Mouse (Mus musculus): ENCODE measurements around the gene Sdha. TPM values are rescaled to one million over a fixed set of nuclear protein-coding genes. Genes with fewer than 3 reads are reported as not detected.
A peak's percentile ranks its signal among the peaks of the same experiment; 100 is the strongest.

Gene Sdha
- polyA plus RNA-seq (2012; rRNA removed): 68.3 and 83.1 TPM in 2 replicates

DNA sequence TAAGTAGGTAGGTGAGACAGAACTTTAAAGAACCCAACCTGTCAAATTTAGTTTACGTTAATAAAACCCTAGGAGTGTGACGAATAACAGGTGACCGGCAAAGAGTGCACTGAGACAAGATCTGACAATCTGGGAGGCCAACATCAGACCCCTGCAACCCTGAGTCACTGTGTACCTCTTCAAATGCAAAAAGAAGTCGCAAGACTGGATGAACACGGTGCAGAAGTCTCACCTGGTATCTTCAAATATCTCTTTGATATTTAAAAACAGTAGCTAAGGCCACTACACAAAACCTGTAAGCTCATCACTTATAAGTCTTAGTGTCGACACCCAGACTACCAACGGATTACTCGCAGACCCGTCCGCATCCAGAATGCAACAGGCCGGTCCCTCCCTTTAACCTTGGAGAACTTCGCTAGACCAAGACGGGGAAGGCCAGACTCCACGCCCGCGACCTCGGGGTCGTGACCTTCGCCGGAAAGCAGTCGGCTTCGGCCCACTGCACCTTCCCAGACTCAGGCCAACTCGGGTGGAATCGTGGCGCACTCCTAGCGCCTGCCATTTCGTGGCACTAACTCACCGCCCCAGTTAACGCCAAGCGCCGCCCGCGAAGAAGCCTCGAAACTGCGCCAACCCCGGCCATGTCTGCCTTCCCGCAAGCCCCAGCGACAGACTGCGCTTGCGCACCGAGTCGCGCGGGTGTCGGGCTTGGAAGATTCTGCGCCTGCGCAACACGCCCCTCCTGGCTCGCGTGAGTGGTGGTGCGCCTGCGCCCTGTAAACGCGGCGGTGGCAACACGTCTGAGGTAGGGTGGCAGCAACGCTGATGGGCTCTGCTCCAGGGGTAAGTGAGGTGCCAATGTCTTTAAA lies at the start of gene Sdha, which contains the start of gene Ccdc127:
TSS of gene Sdha (minus strand) at position 715 of the 869 bp plus-strand sequence.
TSS of gene Ccdc127 (plus strand) at position 744 of the 869 bp plus-strand sequence.
- Histone ChIP-seq H3K4me3 (ENCODE audit: control insufficient read depth, low read depth, low read length) (peak within 1 kb of the TSS; percentile 94), H3K4me1 (ENCODE audit: control insufficient read depth, insufficient read depth, low read length) (no peaks in the 10 kb centered on the region), H3K27ac (ENCODE audit: control insufficient read depth, insufficient read depth, low read depth, low read length) (peak within 1 kb of the TSS; percentile 89), H3K27me3 (ENCODE audit: control insufficient read depth, insufficient read depth, low read length) (no peaks in the 10 kb centered on the region), H3K36me3 (ENCODE audit: control insufficient read depth, insufficient read depth, low read length) (no peaks in the 10 kb centered on the region)
- TF ChIP-seq CTCF (IDR thresholded peaks at IDR 0.05; ENCODE audit: control insufficient read depth, insufficient read depth, insufficient replicate concordance, low read depth, low read length): no peak
- peak; percentile 96 for TF ChIP-seq POLR2A (IDR thresholded peaks at IDR 0.05; ENCODE audit: control insufficient read depth, low read depth, low read length)

DNA sequence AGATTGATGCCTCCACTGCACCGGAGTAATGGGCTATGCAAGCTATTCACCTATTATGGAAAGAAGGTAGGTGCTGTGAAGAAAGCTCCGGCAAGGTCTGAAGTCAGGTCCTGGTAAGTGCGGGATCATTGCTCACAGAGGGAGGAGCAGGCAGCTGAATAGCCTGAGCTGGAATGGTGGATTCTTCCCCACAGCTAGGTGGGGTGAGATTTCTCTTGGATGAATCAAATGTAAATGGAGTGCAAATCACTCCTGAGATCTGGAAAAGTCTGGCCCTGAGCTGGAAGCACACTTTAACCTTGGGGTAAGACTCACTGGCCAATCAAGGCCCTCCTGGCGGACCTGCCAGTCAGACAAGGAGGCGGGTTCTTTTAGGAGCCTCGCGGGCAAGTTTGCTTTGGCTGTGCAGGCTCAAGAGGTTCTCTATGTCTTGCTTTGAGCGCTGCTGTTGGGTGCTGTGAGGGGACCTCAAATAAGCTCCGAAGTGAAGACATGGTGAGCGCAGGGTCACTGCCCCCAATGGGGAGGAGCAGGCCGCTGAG lies 49.3 kb upstream of the Sdha start, which contains the start of gene Ftl1-ps1:
TSS of gene Ftl1-ps1 (plus strand) at position 397 of the 542 bp plus-strand sequence.
- no peaks in the 10 kb centered on the region for H3K36me3 ChIP-seq (ENCODE audit: control insufficient read depth, insufficient read depth, low read length)
- H3K4me3 ChIP-seq (ENCODE audit: control insufficient read depth, low read depth, low read length): no peak within 1 kb of the TSS
- H3K27me3 ChIP-seq (ENCODE audit: control insufficient read depth, insufficient read depth, low read length): no peaks in the 10 kb centered on the region
- TF ChIP-seq POLR2A (IDR thresholded peaks at IDR 0.05; ENCODE audit: control insufficient read depth, low read depth, low read length): no peak
- TF ChIP-seq CTCF (IDR thresholded peaks at IDR 0.05; ENCODE audit: control insufficient read depth, insufficient read depth, insufficient replicate concordance, low read depth, low read length): no peak
- no peaks in the 10 kb centered on the region; the same call in 1 of the 2 replicates for H3K4me1 ChIP-seq (ENCODE audit: control insufficient read depth, insufficient read depth, low read length)
- H3K27ac ChIP-seq (ENCODE audit: control insufficient read depth, insufficient read depth, low read depth, low read length): no peak within 1 kb of the TSS

DNA sequence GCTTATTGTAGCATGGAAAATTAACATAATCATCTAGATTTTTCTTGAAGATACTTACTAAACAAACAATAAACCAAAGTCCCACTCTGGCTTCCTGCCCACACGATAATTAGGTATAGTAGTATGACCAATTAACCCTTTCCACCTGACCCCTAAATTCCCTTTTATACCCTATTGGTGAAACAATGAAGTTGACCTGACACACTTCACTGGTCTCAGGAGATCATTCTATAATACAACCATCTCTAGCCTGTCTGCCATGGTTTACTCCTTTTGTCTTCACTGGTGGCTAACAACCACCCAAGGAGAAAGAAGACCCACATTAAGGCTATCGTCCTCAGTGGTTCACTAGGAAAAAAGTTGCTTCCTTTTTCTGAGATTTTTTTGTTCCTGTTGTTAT lies 41.1 kb upstream of the Sdha start:
- Histone ChIP-seq H3K4me3 (ENCODE audit: control insufficient read depth, low read depth, low read length) (peak overlapping the region; percentile 21), H3K4me1 (ENCODE audit: control insufficient read depth, insufficient read depth, low read length) (no peaks in the 10 kb centered on the region), H3K27me3 (ENCODE audit: control insufficient read depth, insufficient read depth, low read length) (no peaks in the 10 kb centered on the region), H3K36me3 (ENCODE audit: control insufficient read depth, insufficient read depth, low read length) (no peaks in the 10 kb centered on the region), H3K27ac (ENCODE audit: control insufficient read depth, insufficient read depth, low read depth, low read length) (no peak overlapping the region)
- TF ChIP-seq CTCF (IDR thresholded peaks at IDR 0.05; ENCODE audit: control insufficient read depth, insufficient read depth, insufficient replicate concordance, low read depth, low read length) (no peak), POLR2A (IDR thresholded peaks at IDR 0.05; ENCODE audit: control insufficient read depth, low read depth, low read length) (no peak)

DNA sequence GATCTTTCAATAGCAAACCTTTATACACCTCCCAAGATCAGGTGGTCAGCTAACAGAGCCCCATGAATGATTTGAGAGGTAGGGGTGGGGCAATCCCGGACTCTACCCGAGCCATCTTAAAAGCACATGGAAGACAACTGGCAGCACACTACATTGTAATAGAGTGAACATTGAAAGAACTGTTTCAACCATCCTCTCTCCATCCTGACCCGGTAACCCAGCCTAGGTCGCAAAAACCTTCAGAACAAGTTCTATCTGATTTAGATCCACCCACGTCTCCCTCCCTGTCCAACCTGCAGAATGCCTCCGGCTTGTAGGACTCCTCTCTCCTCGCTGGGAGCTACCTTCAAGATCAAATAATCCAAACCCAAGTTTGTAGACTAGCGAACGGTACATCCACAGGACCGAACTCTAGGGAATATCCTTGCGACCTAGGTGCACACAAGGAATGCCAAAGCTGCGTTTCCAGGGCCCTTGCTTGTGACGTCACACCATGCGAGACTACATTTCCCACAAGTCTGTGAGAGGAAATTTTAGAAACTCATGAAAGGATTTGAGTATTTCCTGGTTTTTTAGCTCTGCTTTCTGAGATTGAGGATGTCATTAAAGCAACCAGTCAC lies 40.4 kb upstream of the Sdha start, which contains the start of gene Zfp72:
TSS of gene Zfp72 (minus strand) at position 466 of the 620 bp plus-strand sequence.
- Histone ChIP-seq H3K27me3 (ENCODE audit: control insufficient read depth, insufficient read depth, low read length) (no peaks in the 10 kb centered on the region), H3K4me1 (ENCODE audit: control insufficient read depth, insufficient read depth, low read length) (no peaks in the 10 kb centered on the region), H3K27ac (ENCODE audit: control insufficient read depth, insufficient read depth, low read depth, low read length) (peak within 1 kb of the TSS; percentile 74), H3K4me3 (ENCODE audit: control insufficient read depth, low read depth, low read length) (peak within 1 kb of the TSS; percentile 98), H3K36me3 (ENCODE audit: control insufficient read depth, insufficient read depth, low read length) (no peaks in the 10 kb centered on the region)
- TF ChIP-seq POLR2A (IDR thresholded peaks at IDR 0.05; ENCODE audit: control insufficient read depth, low read depth, low read length) (peak; percentile 74; the same call in 1 of the 2 replicates), CTCF (IDR thresholded peaks at IDR 0.05; ENCODE audit: control insufficient read depth, insufficient read depth, insufficient replicate concordance, low read depth, low read length) (no peak)

DNA sequence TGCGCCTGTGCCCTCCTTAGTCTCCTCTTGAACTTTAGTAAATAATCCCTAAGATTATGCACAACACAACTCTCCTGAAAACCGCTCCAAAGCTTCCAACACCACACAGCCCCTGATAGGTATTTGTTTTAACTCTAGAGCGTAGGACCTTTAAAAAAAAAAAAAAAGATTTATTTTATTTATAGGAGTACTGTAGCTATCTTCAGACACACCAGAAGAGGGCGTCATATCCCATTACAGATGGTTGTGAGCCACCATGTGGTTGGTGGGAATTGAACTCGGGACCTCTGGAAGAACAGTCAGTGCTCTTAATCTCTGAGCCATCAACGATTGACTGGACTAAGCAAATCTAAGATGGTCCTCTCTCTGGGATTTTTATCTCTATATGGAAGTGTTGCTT lies 39.6 kb upstream of the Sdha start:
- peak overlapping the region; percentile 98 for H3K4me3 ChIP-seq (ENCODE audit: control insufficient read depth, low read depth, low read length)
- no peaks in the 10 kb centered on the region for H3K4me1 ChIP-seq (ENCODE audit: control insufficient read depth, insufficient read depth, low read length)
- H3K36me3 ChIP-seq (ENCODE audit: control insufficient read depth, insufficient read depth, low read length): no peaks in the 10 kb centered on the region
- no peak overlapping the region for H3K27ac ChIP-seq (ENCODE audit: control insufficient read depth, insufficient read depth, low read depth, low read length)
- no peaks in the 10 kb centered on the region for H3K27me3 ChIP-seq (ENCODE audit: control insufficient read depth, insufficient read depth, low read length)
- TF ChIP-seq POLR2A (IDR thresholded peaks at IDR 0.05; ENCODE audit: control insufficient read depth, low read depth, low read length) (no peak), CTCF (IDR thresholded peaks at IDR 0.05; ENCODE audit: control insufficient read depth, insufficient read depth, insufficient replicate concordance, low read depth, low read length) (no peak)

DNA sequence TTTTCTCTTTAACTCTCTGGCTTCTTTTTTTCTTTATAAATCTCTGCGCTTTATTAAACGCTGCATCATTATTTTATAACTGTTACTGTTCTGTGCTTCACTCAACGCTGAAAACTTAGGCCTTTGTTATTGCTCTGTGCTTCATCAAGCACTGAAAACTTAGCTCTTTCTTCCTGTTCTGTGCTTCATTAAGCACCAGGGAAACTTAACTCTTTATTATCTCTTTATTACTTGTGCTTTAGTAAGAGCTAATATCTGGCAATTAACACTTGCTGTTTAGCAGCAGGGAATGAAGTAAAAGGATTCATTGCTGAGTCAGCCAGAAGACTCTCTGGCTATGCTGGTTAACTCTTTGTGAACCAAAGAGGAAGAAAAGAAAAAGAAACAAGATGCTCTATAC lies 32.2 kb upstream of the Sdha start:
- no peak overlapping the region for H3K4me3 ChIP-seq (ENCODE audit: control insufficient read depth, low read depth, low read length)
- H3K27ac ChIP-seq (ENCODE audit: control insufficient read depth, insufficient read depth, low read depth, low read length): no peak overlapping the region
- TF ChIP-seq POLR2A (IDR thresholded peaks at IDR 0.05; ENCODE audit: control insufficient read depth, low read depth, low read length) (no peak), CTCF (IDR thresholded peaks at IDR 0.05; ENCODE audit: control insufficient read depth, insufficient read depth, insufficient replicate concordance, low read depth, low read length) (no peak)
- H3K36me3 ChIP-seq (ENCODE audit: control insufficient read depth, insufficient read depth, low read length): no peaks in the 10 kb centered on the region
- H3K4me1 ChIP-seq (ENCODE audit: control insufficient read depth, insufficient read depth, low read length): no peaks in the 10 kb centered on the region; the same call in 1 of the 2 replicates
- no peaks in the 10 kb centered on the region for H3K27me3 ChIP-seq (ENCODE audit: control insufficient read depth, insufficient read depth, low read length)
